ENCODE assay signal across 33 mouse cellular contexts in genomic region chr19:10845454-10845853, GRCm38 (mm10). TPM values are rescaled to one million over a fixed set of nuclear protein-coding genes. Genes with fewer than 3 reads are reported as not detected.
A peak's percentile ranks its signal among the peaks of the same experiment; 100 is the strongest.
DNase-seq lines count a peak whose midpoint lies in the region; ATAC-seq and TF ChIP-seq lines count a peak whose summit lies in the region.
"Had no signal": no experiment of that assay in that cellular context is flagged by ENCODE, and none has a peak within 500 bp of the region (broad histone marks: within the 10 kb centered on the region; RNA-seq: fewer than 3 reads in every experiment).

No protein-coding gene starts in this region.

- no peak overlapping the region for H3K4me2 ChIP-seq in forebrain, postnatal 0 days (ENCODE audit: low read depth)
- H3K4me2 ChIP-seq in forebrain, embryonic 12.5 days, result no peak overlapping the region
- peak overlapping the region; percentile 41; the same call in 1 of the 2 replicates for H3K4me2 ChIP-seq in CH12.LX (ENCODE audit: insufficient read depth, low read depth, poor library complexity, severe bottlenecking)
- H3K4me2 ChIP-seq: embryonic facial prominence, embryonic 13.5 days; forebrain, embryonic 13.5 days; heart, embryonic 12.5 days; heart, embryonic 15.5 days; hindbrain, embryonic 14.5 days had no signal

- DNase-seq in forebrain, postnatal 0 days, result no peak
- DNase-seq in A20 (ENCODE audit: low read depth, low spot score) (peak; percentile 67), CH12.LX (ENCODE audit: extremely low read depth) (peak; percentile 85)
- no peak for DNase-seq in testis, postnatal 14 days (ENCODE audit: low spot score)
- DNase-seq in heart, postnatal 10 days, result no peak
- DNase-seq in embryo, embryonic 9.5 days (ENCODE audit: extremely low spot score), result no peak
- DNase-seq: adrenal gland, postnatal 10 days; adrenal gland, postnatal 36 days; cerebellum, adult 11 months; cerebellum, adult 2 months; cerebellum, adult 9-11 months; cerebellum, postnatal 25 days; gastrocnemius, adult 2 months; gastrocnemius, postnatal 14 days; heart, adult 18-20 months; heart, postnatal 14 days; heart, postnatal 4 days had no signal

- no peaks in the 10 kb centered on the region for H3K27me3 ChIP-seq in forebrain, postnatal 0 days (ENCODE audit: insufficient read depth, low read length)
- H3K27me3 ChIP-seq in forebrain, embryonic 12.5 days, result no peaks in the 10 kb centered on the region; the same call in 1 of the 2 replicates
- H3K27me3 ChIP-seq in CH12.LX (replicated peaks), result no peaks in the 10 kb centered on the region
- H3K27me3 ChIP-seq: forebrain, embryonic 13.5 days; heart, embryonic 15.5 days; Patski had no signal

- no peak overlapping the region for H3K27ac ChIP-seq in forebrain, postnatal 0 days (ENCODE audit: low read depth, low read length)
- no peak overlapping the region for H3K27ac ChIP-seq in forebrain, embryonic 12.5 days
- H3K27ac ChIP-seq in CH12.LX (ENCODE audit: insufficient read depth, low read depth), result peak overlapping the region; percentile 20; the same call in 1 of the 2 replicates
- H3K27ac ChIP-seq in macrophage, result no peak overlapping the region
- H3K27ac ChIP-seq: embryonic facial prominence, embryonic 10.5 days; embryonic facial prominence, embryonic 13.5 days; forebrain, embryonic 13.5 days; gastrocnemius, adult 2 months; heart, embryonic 15.5 days; hindbrain, embryonic 14.5 days; hindbrain, postnatal 0 days had no signal

- H3K4me3 ChIP-seq in forebrain, postnatal 0 days (ENCODE audit: low read depth, low read length), result no peak overlapping the region
- no peak overlapping the region for H3K4me3 ChIP-seq in forebrain, embryonic 12.5 days (replicated peaks)
- peak overlapping the region in 2 of 3 experiments; percentile 55 to 60 for H3K4me3 ChIP-seq in CH12.LX (replicated peaks in 1 of 3; ENCODE audit: low read depth in 2 of 3, low read length in 2 of 3, poor library complexity in 1 of 3)
- H3K4me3 ChIP-seq in macrophage (ENCODE audit: inconsistent target), result peak overlapping the region; percentile 61
- H3K4me3 ChIP-seq: embryonic facial prominence, embryonic 10.5 days; embryonic facial prominence, embryonic 13.5 days; erythroblast, embryonic 14.5 days; forebrain, embryonic 13.5 days; gastrocnemius, adult 2 months; heart, embryonic 12.5 days; heart, embryonic 15.5 days had no signal

- WGBS in forebrain, postnatal 0 days, result 76% methylated on average over 3 of the region's 3 CpGs
- 82% methylated on average over 3 of the region's 3 CpGs for WGBS in forebrain, embryonic 12.5 days
- WGBS in macrophage (ENCODE audit: missing documents), result 49% methylated on average over 3 of the region's 3 CpGs

- intact Hi-C loops in heart, postnatal 10 days (cut with DNase I), result no loop called here

- no peak for TF ChIP-seq CTCF in forebrain, postnatal 0 days (IDR thresholded peaks at IDR 0.05; ENCODE audit: low read depth)
- no peak for TF ChIP-seq CTCF in CH12.LX (conservative IDR thresholded peaks at IDR 0.05 in 1 of 2, IDR thresholded peaks at IDR 0.05 in 1 of 2; ENCODE audit: low read depth in 2 of 2, low read length in 2 of 2)

- no peaks in the 10 kb centered on the region for H3K9me3 ChIP-seq in forebrain, postnatal 0 days (ENCODE audit: low read length)
- no peaks in the 10 kb centered on the region for H3K9me3 ChIP-seq in forebrain, embryonic 12.5 days
- H3K9me3 ChIP-seq in CH12.LX (replicated peaks; ENCODE audit: low read length), result no peaks in the 10 kb centered on the region
- H3K9me3 ChIP-seq: embryonic facial prominence, embryonic 10.5 days; embryonic facial prominence, embryonic 13.5 days; forebrain, embryonic 13.5 days; G1E; heart, embryonic 12.5 days; heart, embryonic 15.5 days had no signal

- no peaks in the 10 kb centered on the region for H3K36me3 ChIP-seq in forebrain, postnatal 0 days (ENCODE audit: insufficient read depth)
- H3K36me3 ChIP-seq in forebrain, embryonic 12.5 days (replicated peaks), result no peaks in the 10 kb centered on the region
- H3K36me3 ChIP-seq in CH12.LX (replicated peaks in 1 of 2; ENCODE audit: control insufficient read depth in 1 of 2, insufficient read depth in 1 of 2, low read length in 1 of 2) (peaks cover 26 to 56% of the 10 kb centered on the region in 2 experiments), macrophage (ENCODE audit: inconsistent target) (peaks cover 44% of the 10 kb centered on the region)
- H3K36me3 ChIP-seq: embryonic facial prominence, embryonic 10.5 days; embryonic facial prominence, embryonic 13.5 days; G1E; heart, embryonic 12.5 days; heart, embryonic 15.5 days had no signal

- peak; percentile 86 for TF ChIP-seq EP300 in CH12.LX (IDR thresholded peaks at IDR 0.05; ENCODE audit: low read length)

- H3K4me1 ChIP-seq in forebrain, postnatal 0 days (ENCODE audit: insufficient read depth), result no peaks in the 10 kb centered on the region
- no peaks in the 10 kb centered on the region for H3K4me1 ChIP-seq in forebrain, embryonic 12.5 days
- H3K4me1 ChIP-seq in CH12.LX (ENCODE audit: control insufficient read depth in 1 of 2, insufficient read depth in 2 of 2), result peaks cover 15 to 55% of the 10 kb centered on the region in 2 experiments
- H3K4me1 ChIP-seq: embryonic facial prominence, embryonic 13.5 days had no signal

- no peak overlapping the region for H3K9ac ChIP-seq in forebrain, postnatal 0 days
- H3K9ac ChIP-seq in forebrain, embryonic 12.5 days, result no peak overlapping the region
- H3K9ac ChIP-seq in CH12.LX (ENCODE audit: insufficient read depth, low read depth), result no peak overlapping the region
- H3K9ac ChIP-seq: embryonic facial prominence, embryonic 13.5 days; forebrain, embryonic 13.5 days; heart, embryonic 12.5 days; heart, embryonic 15.5 days; hindbrain, embryonic 14.5 days had no signal

- dilution Hi-C loops in CH12.LX (cut with MboI; ENCODE audit: extremely low pct_ligation_motif_present, extremely low pct_unique_long_range_greater_than_20kb, low sequenced_read_pairs), result no loop called here

- H3K79me2 ChIP-seq in CH12.LX (replicated peaks; ENCODE audit: control insufficient read depth, extremely low read depth, insufficient read depth, poor library complexity, severe bottlenecking) (peaks cover 29% of the 10 kb centered on the region), macrophage (ENCODE audit: inconsistent target) (peaks cover 81% of the 10 kb centered on the region)

- no peak; the same call in 1 of the 2 replicates for TF ChIP-seq RAD21 in CH12.LX (IDR thresholded peaks at IDR 0.05; ENCODE audit: low read depth, low read length)

- TF ChIP-seq POLR2A in CH12.LX (IDR thresholded peaks at IDR 0.05; ENCODE audit: low read depth, low read length), result peak; percentile 17; the same call in 1 of the 2 replicates

- in situ Hi-C loops in CH12.LX (cut with MboI; ENCODE audit: low pct_ligation_motif_present, low pct_unique_long_range_greater_than_20kb, low sequenced_read_pairs), result no loop called here

- peak; percentile 32; the same call in 1 of the 2 replicates for ATAC-seq in forebrain, postnatal 0 days
- no peak for ATAC-seq in forebrain, embryonic 12.5 days (ENCODE audit: low FRiP score)
- ATAC-seq: forebrain, embryonic 13.5 days; forebrain, embryonic 16.5 days; hindbrain, postnatal 0 days; inflammation-experienced regulatory T-cells, adult 6 months; Patski had no signal

RNA-seq across cellular contexts. Expression of gene Slc15a3, which starts 5.9 kb away (rescaled TPM):
- total RNA-seq in forebrain, postnatal 0 days (2014; rRNA removed), result 0.62 and 0.90 TPM in 2 replicates
- polyA plus RNA-seq in forebrain, postnatal 0 days (2015; fragmentation: Nextera tagmentation; extraction: Ambion mirVana), result 0.26 and 0.42 TPM in 2 replicates
- 0.12 and 0.38 TPM in 2 replicates for polyA plus RNA-seq in forebrain, embryonic 12.5 days (2016; fragmentation: Nextera tagmentation; extraction: Ambion mirVana)
- 84.5 and 86.7 TPM in 2 replicates for total RNA-seq in CH12.LX (2012; rRNA removed)
- 89.3 and 94.3 TPM in 2 replicates for total RNA-seq in CH12.LX (2014; rRNA removed)
- polyA plus RNA-seq in CH12.LX (2012; ENCODE audit: insufficient read length, low read depth), result 217 and 219 TPM in 2 replicates
- 100 to 1,000 TPM; 207 to 998 (median 456) TPM for total RNA-seq in macrophage (2018; cell fraction: chromatin; rRNA removed)
- total RNA-seq in macrophage (2018; cell fraction: cytosol; rRNA removed), result 1,000 to 10,000 TPM in 1 of 26 experiments, 100 to 1,000 TPM in 25; 372 to 1,028 (median 651) TPM
- 1,000 to 10,000 TPM in 8 of 26 experiments, 100 to 1,000 TPM in 18; 401 to 1,189 (median 870) TPM for total RNA-seq in macrophage (2018; cell fraction: nucleus; rRNA removed)
- 344 to 583 TPM (median 414 TPM) in 3 replicates for polyA plus RNA-seq in macrophage (2018)
- total RNA-seq in heart, postnatal 10 days (2021), result 1 to 10 TPM; 2.6 to 3.0 TPM
- total RNA-seq: common myeloid progenitor, adult 5-6 weeks had no signal

RNA-seq across cellular contexts. Expression of gene Cd6, which starts 15.6 kb away (rescaled TPM):
- total RNA-seq in forebrain, postnatal 0 days (2014; rRNA removed), result not detected in 2 replicates
- polyA plus RNA-seq in forebrain, postnatal 0 days (2015; fragmentation: Nextera tagmentation; extraction: Ambion mirVana), result 0.05 TPM in 1 of 2 replicates, not detected in the other
- not detected in 2 replicates for polyA plus RNA-seq in forebrain, embryonic 12.5 days (2016; fragmentation: Nextera tagmentation; extraction: Ambion mirVana)
- total RNA-seq in CH12.LX (2012; rRNA removed) (0.08 and 0.17 TPM in 2 replicates), CH12.LX (2014; rRNA removed) (0.09 and 0.15 TPM in 2 replicates)
- polyA plus RNA-seq in CH12.LX (2012; ENCODE audit: insufficient read length, low read depth) (0.73 and 1.3 TPM in 2 replicates), macrophage (2018) (0.06 to 0.12 TPM in 2 of 3 replicates, not detected in the other)
- under 1 TPM in 1 of 26 experiments, not detected in 25; 0.71 TPM for total RNA-seq in macrophage (2018; cell fraction: chromatin; rRNA removed)
- total RNA-seq in macrophage (2018; cell fraction: cytosol; rRNA removed), result under 1 TPM in 2 of 26 experiments, not detected in 24; 0.07 TPM
- total RNA-seq in macrophage (2018; cell fraction: nucleus; rRNA removed), result under 1 TPM in 1 of 26 experiments, not detected in 25; 0.48 TPM
- total RNA-seq in heart, postnatal 10 days (2021), result under 1 TPM; 0.22 to 0.52 TPM
- total RNA-seq: gastrocnemius, adult 2 months; gastrocnemius, postnatal 14 days; hindbrain, postnatal 0 days had no signal
- polyA plus RNA-seq: erythroblast, embryonic 14.5 days; forebrain, embryonic 13.5 days; forebrain, embryonic 16.5 days; G1E; heart, embryonic 12.5 days; heart, embryonic 15.5 days; hindbrain, embryonic 11.5 days; hindbrain, embryonic 14.5 days; hindbrain, postnatal 0 days had no signal

RNA-seq across cellular contexts. Expression of gene Tmem132a, which starts 24.3 kb away (rescaled TPM):
- 323 and 362 TPM in 2 replicates for total RNA-seq in forebrain, postnatal 0 days (2014; rRNA removed)
- 180 and 184 TPM in 2 replicates for polyA plus RNA-seq in forebrain, postnatal 0 days (2015; fragmentation: Nextera tagmentation; extraction: Ambion mirVana)
- polyA plus RNA-seq in forebrain, embryonic 12.5 days (2016; fragmentation: Nextera tagmentation; extraction: Ambion mirVana), result 115 and 126 TPM in 2 replicates
- total RNA-seq in CH12.LX (2012; rRNA removed) (2.0 and 2.9 TPM in 2 replicates), CH12.LX (2014; rRNA removed) (0.05 TPM in 1 of 2 replicates, not detected in the other)
- polyA plus RNA-seq in CH12.LX (2012; ENCODE audit: insufficient read length, low read depth) (20.2 and 22.9 TPM in 2 replicates), macrophage (2018) (6.0 to 22.3 TPM (median 10.1 TPM) in 3 replicates)
- 10 to 100 TPM in 10 of 26 experiments, 1 to 10 TPM in 16; 5.0 to 17.4 (median 7.9) TPM for total RNA-seq in macrophage (2018; cell fraction: chromatin; rRNA removed)
- 10 to 100 TPM in 1 of 26 experiments, 1 to 10 TPM in 25; 2.0 to 11.2 (median 6.0) TPM for total RNA-seq in macrophage (2018; cell fraction: cytosol; rRNA removed)
- 10 to 100 TPM in 15 of 26 experiments, 1 to 10 TPM in 11; 4.9 to 32.2 (median 12.9) TPM for total RNA-seq in macrophage (2018; cell fraction: nucleus; rRNA removed)
- total RNA-seq in heart, postnatal 10 days (2021), result 10 to 100 TPM; 36.7 to 42.0 TPM

RNA-seq across cellular contexts. Expression of gene Tmem109, which starts 36.3 kb away (rescaled TPM):
- 22.2 and 25.5 TPM in 2 replicates for total RNA-seq in forebrain, postnatal 0 days (2014; rRNA removed)
- polyA plus RNA-seq in forebrain, postnatal 0 days (2015; fragmentation: Nextera tagmentation; extraction: Ambion mirVana), result 33.7 and 38.8 TPM in 2 replicates
- 35.6 and 36.6 TPM in 2 replicates for polyA plus RNA-seq in forebrain, embryonic 12.5 days (2016; fragmentation: Nextera tagmentation; extraction: Ambion mirVana)
- total RNA-seq in CH12.LX (2012; rRNA removed) (32.9 and 34.0 TPM in 2 replicates), CH12.LX (2014; rRNA removed) (14.8 and 17.9 TPM in 2 replicates)
- polyA plus RNA-seq in CH12.LX (2012; ENCODE audit: insufficient read length, low read depth) (46.3 and 51.5 TPM in 2 replicates), macrophage (2018) (30.6 to 77.7 TPM (median 50.2 TPM) in 3 replicates)
- total RNA-seq in macrophage (2018; cell fraction: chromatin; rRNA removed), result 10 to 100 TPM in 8 of 26 experiments, 1 to 10 TPM in 17, not detected in 1; 1.3 to 27.8 (median 6.8) TPM
- 10 to 100 TPM; 22.0 to 60.5 (median 35.6) TPM for total RNA-seq in macrophage (2018; cell fraction: cytosol; rRNA removed)
- total RNA-seq in macrophage (2018; cell fraction: nucleus; rRNA removed), result 10 to 100 TPM in 25 of 26 experiments, 1 to 10 TPM in 1; 5.5 to 63.8 (median 25.4) TPM
- 100 to 1,000 TPM in 1 of 2 experiments, 10 to 100 TPM in 1; 95.3 to 104 TPM for total RNA-seq in heart, postnatal 10 days (2021)

RNA-seq across cellular contexts. Expression of gene Prpf19, which starts 49.6 kb away (rescaled TPM):
- 243 and 271 TPM in 2 replicates for total RNA-seq in forebrain, postnatal 0 days (2014; rRNA removed)
- polyA plus RNA-seq in forebrain, postnatal 0 days (2015; fragmentation: Nextera tagmentation; extraction: Ambion mirVana), result 35.6 and 36.9 TPM in 2 replicates
- polyA plus RNA-seq in forebrain, embryonic 12.5 days (2016; fragmentation: Nextera tagmentation; extraction: Ambion mirVana), result 43.3 and 49.6 TPM in 2 replicates
- total RNA-seq in CH12.LX (2012; rRNA removed) (115 and 153 TPM in 2 replicates), CH12.LX (2014; rRNA removed) (357 and 364 TPM in 2 replicates)
- polyA plus RNA-seq in CH12.LX (2012; ENCODE audit: insufficient read length, low read depth) (244 and 355 TPM in 2 replicates), macrophage (2018) (43.4 to 93.2 TPM (median 51.6 TPM) in 3 replicates)
- 10 to 100 TPM in 25 of 26 experiments, 1 to 10 TPM in 1; 7.1 to 71.2 (median 36.1) TPM for total RNA-seq in macrophage (2018; cell fraction: chromatin; rRNA removed)
- total RNA-seq in macrophage (2018; cell fraction: cytosol; rRNA removed), result 10 to 100 TPM; 33.0 to 52.9 (median 43.5) TPM
- 10 to 100 TPM; 13.8 to 66.9 (median 23.9) TPM for total RNA-seq in macrophage (2018; cell fraction: nucleus; rRNA removed)
- 100 to 1,000 TPM; 211 to 235 TPM for total RNA-seq in heart, postnatal 10 days (2021)

Comparison
In these comparisons a context has a peak if more than half of its experiments do, and no peak if none do; other contexts are left out.
1. DNase-seq: peak in A20 (single experiment) and CH12.LX (single experiment); none in forebrain, postnatal 0 days (single experiment), testis, postnatal 14 days (single experiment), heart, postnatal 10 days (0 of 2) and embryo, embryonic 9.5 days (single experiment).
2. H3K4me3 ChIP-seq: peak in CH12.LX (2 of 3) and macrophage (single experiment); none in forebrain, postnatal 0 days (single experiment) and forebrain, embryonic 12.5 days (single experiment).
3. RNA of gene Slc15a3, which starts 5.9 kb away (polyA plus RNA-seq): 344 to 583 TPM in macrophage and 217 to 219 TPM in CH12.LX; 0.26 to 0.42 TPM in forebrain, postnatal 0 days and 0.12 to 0.38 TPM in forebrain, embryonic 12.5 days; every median in the first group is over 100 times any median in the second.